In the genomic region with DNA sequence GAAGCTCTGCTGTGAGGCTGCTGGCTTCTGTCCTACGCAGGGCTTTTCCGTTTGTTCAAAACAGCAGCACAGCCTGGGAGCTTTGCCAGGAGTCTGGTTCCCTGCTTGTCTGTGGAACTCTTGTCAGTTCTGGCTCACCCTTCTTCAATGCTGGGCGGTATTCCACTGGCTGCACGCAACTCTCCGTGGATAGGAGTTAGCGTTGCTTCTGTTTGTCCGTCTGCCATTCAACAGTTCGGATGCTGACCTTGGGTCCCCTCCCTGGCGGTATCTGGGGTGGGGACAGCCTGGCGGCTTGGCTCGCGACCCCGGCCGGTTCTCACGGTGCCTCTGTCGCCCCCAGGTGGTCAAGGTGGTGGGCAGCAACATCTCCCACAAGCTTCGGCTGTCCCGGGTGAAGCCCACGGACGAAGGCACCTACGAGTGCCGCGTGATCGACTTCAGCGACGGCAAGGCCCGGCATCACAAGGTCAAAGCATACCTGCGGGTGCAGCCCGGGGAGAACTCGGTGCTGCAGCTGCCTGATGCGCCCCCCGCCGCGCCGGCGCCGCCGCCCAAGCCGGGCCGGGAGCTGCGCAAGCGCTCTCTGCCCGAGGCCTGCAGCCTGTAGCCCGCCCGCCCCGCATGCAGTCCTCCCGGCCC, we compare ENCODE assay signal across 8 mouse cellular contexts. TPM values are rescaled to one million over a fixed set of nuclear protein-coding genes. Genes with fewer than 3 reads are reported as not detected.
DNase-seq lines count a peak whose midpoint lies in the region; ATAC-seq and TF ChIP-seq lines count a peak whose summit lies in the region.

No protein-coding gene starts in this region.

- in situ Hi-C loops in CH12.LX (cut with MboI; ENCODE audit: low pct_ligation_motif_present, low pct_unique_long_range_greater_than_20kb, low sequenced_read_pairs) = no loop called here

- TF ChIP-seq CTCF in CH12.LX (conservative IDR thresholded peaks at IDR 0.05 in 1 of 2, IDR thresholded peaks at IDR 0.05 in 1 of 2; ENCODE audit: low read depth in 2 of 2, low read length in 2 of 2) = peak in 1 of 2 experiments; percentile 38; a peak in 2 of 4 replicates
- TF ChIP-seq CTCF in heart, postnatal 0 days (IDR thresholded peaks at IDR 0.05; ENCODE audit: low read depth) = peak; percentile 57
- TF ChIP-seq CTCF in liver, embryonic 14.5 days (IDR thresholded peaks at IDR 0.05; ENCODE audit: low read depth) = peak; percentile 69
- TF ChIP-seq CTCF in thymus, adult 2 months (IDR thresholded peaks at IDR 0.05; ENCODE audit: borderline replicate concordance, control insufficient read depth, extremely low read depth, insufficient read depth, low read length, poor library complexity) = peak; percentile 44; the same call in 1 of the 2 replicates

- H3K36me3 ChIP-seq in CH12.LX (replicated peaks in 1 of 2; ENCODE audit: control insufficient read depth in 1 of 2, insufficient read depth in 1 of 2, low read length in 1 of 2) = no peaks in the 10 kb centered on the region
- H3K36me3 ChIP-seq in forebrain, embryonic 13.5 days (ENCODE audit: poor library complexity, severe bottlenecking) = no peaks in the 10 kb centered on the region
- H3K36me3 ChIP-seq in heart, postnatal 0 days (replicated peaks; ENCODE audit: control insufficient read depth, insufficient read depth, low read length) = no peaks in the 10 kb centered on the region
- no peaks in the 10 kb centered on the region for H3K36me3 ChIP-seq in liver, embryonic 14.5 days (replicated peaks; ENCODE audit: control insufficient read depth, insufficient read depth, low read depth)
- H3K36me3 ChIP-seq in neural tube, embryonic 14.5 days (ENCODE audit: control insufficient read depth, insufficient read depth, low read length) = no peaks in the 10 kb centered on the region
- no peaks in the 10 kb centered on the region for H3K36me3 ChIP-seq in thymus, adult 2 months (ENCODE audit: control insufficient read depth, insufficient read depth, low read length)

- DNase-seq in CH12.LX (ENCODE audit: extremely low read depth) = no peak
- DNase-seq in heart, postnatal 0 days (ENCODE audit: low spot score) = peak; percentile 70
- peak; percentile 81 to 88 for DNase-seq in kidney, postnatal 36 days
- no peak for DNase-seq in liver, embryonic 14.5 days (ENCODE audit: low read depth in 3 of 3, low spot score in 3 of 3)
- DNase-seq in thymus, adult 2 months = peak; percentile 49

- TF ChIP-seq RAD21 in CH12.LX (IDR thresholded peaks at IDR 0.05; ENCODE audit: low read depth, low read length) = peak; percentile 3

- H3K4me1 ChIP-seq in CH12.LX (ENCODE audit: control insufficient read depth in 1 of 2, insufficient read depth in 2 of 2) = no peaks in the 10 kb centered on the region; a peak in 1 of 4 replicates
- H3K4me1 ChIP-seq in brown adipose tissue, adult 24 weeks (ENCODE audit: control insufficient read depth, insufficient read depth, insufficient read length, low read length) = 0 out of 2 replicates have a peak, but pooled peaks cover 4% of the 10 kb centered on the region
- peaks cover 30% of the 10 kb centered on the region for H3K4me1 ChIP-seq in forebrain, embryonic 13.5 days
- peaks cover 7% of the 10 kb centered on the region; the same call in 1 of the 2 replicates for H3K4me1 ChIP-seq in heart, postnatal 0 days (ENCODE audit: control insufficient read depth, insufficient read depth)
- no peaks in the 10 kb centered on the region for H3K4me1 ChIP-seq in liver, embryonic 14.5 days (replicated peaks; ENCODE audit: control insufficient read depth in 2 of 2, insufficient read depth in 2 of 2, low read length in 1 of 2)
- H3K4me1 ChIP-seq in neural tube, embryonic 14.5 days (ENCODE audit: control insufficient read depth, insufficient read depth, low read length) = peaks cover 22% of the 10 kb centered on the region
- no peaks in the 10 kb centered on the region for H3K4me1 ChIP-seq in thymus, adult 2 months (replicated peaks; ENCODE audit: control insufficient read depth, insufficient read depth, low read length)

- H3K27me3 ChIP-seq in CH12.LX (replicated peaks) = peaks cover 24% of the 10 kb centered on the region
- H3K27me3 ChIP-seq in forebrain, embryonic 13.5 days = peaks cover 29% of the 10 kb centered on the region
- peaks cover 43% of the 10 kb centered on the region for H3K27me3 ChIP-seq in heart, postnatal 0 days (ENCODE audit: control insufficient read depth, insufficient read depth, low read length)
- H3K27me3 ChIP-seq in liver, embryonic 14.5 days (ENCODE audit: control insufficient read depth, insufficient read depth, low read length) = peaks cover 36% of the 10 kb centered on the region
- no peaks in the 10 kb centered on the region for H3K27me3 ChIP-seq in neural tube, embryonic 14.5 days (ENCODE audit: control insufficient read depth, insufficient read depth, low read length)
- H3K27me3 ChIP-seq in thymus, adult 2 months (ENCODE audit: control insufficient read depth, insufficient read depth, low read length) = peaks cover 7% of the 10 kb centered on the region

- no peak overlapping the region for H3K4me2 ChIP-seq in CH12.LX (ENCODE audit: insufficient read depth, low read depth, poor library complexity, severe bottlenecking)
- H3K4me2 ChIP-seq in forebrain, embryonic 13.5 days = peak overlapping the region; percentile 89
- H3K4me2 ChIP-seq in heart, postnatal 0 days (ENCODE audit: low read depth, low read length) = peak overlapping the region; percentile 79
- H3K4me2 ChIP-seq in liver, embryonic 14.5 days (ENCODE audit: low read depth) = peak overlapping the region; percentile 56
- peak overlapping the region; percentile 72 for H3K4me2 ChIP-seq in neural tube, embryonic 14.5 days (ENCODE audit: low read depth, low read length)

- ATAC-seq in forebrain, embryonic 13.5 days = peak; percentile 79
- ATAC-seq in heart, postnatal 0 days (ENCODE audit: insufficient read depth, low read depth) = peak; percentile 67
- no peak for ATAC-seq in liver, embryonic 14.5 days (ENCODE audit: insufficient read depth)
- ATAC-seq in neural tube, embryonic 14.5 days (ENCODE audit: low read depth) = peak; percentile 69

- H3K9me3 ChIP-seq in CH12.LX (replicated peaks; ENCODE audit: low read length) = no peaks in the 10 kb centered on the region
- H3K9me3 ChIP-seq in forebrain, embryonic 13.5 days (replicated peaks) = no peaks in the 10 kb centered on the region
- H3K9me3 ChIP-seq in heart, postnatal 0 days (replicated peaks; ENCODE audit: control insufficient read depth, low read length) = no peaks in the 10 kb centered on the region
- H3K9me3 ChIP-seq in liver, embryonic 14.5 days (ENCODE audit: control insufficient read depth, low read length) = no peaks in the 10 kb centered on the region
- H3K9me3 ChIP-seq in neural tube, embryonic 14.5 days (ENCODE audit: control insufficient read depth, low read length) = no peaks in the 10 kb centered on the region

- H3K27ac ChIP-seq in CH12.LX (ENCODE audit: insufficient read depth, low read depth) = no peak overlapping the region
- no peak overlapping the region for H3K27ac ChIP-seq in brown adipose tissue, adult 24 weeks (replicated peaks; ENCODE audit: low read depth, low read length)
- H3K27ac ChIP-seq in forebrain, embryonic 13.5 days = peak overlapping the region; percentile 31; the same call in 1 of the 2 replicates
- H3K27ac ChIP-seq in heart, postnatal 0 days (ENCODE audit: low read depth) = no peak overlapping the region
- no peak overlapping the region for H3K27ac ChIP-seq in liver, embryonic 14.5 days
- peak overlapping the region; percentile 0; the same call in 1 of the 2 replicates for H3K27ac ChIP-seq in neural tube, embryonic 14.5 days (ENCODE audit: low read depth, low read length)
- no peak overlapping the region for H3K27ac ChIP-seq in thymus, adult 2 months (ENCODE audit: control insufficient read depth, insufficient read depth, low read length)

- H3K9ac ChIP-seq in CH12.LX (ENCODE audit: insufficient read depth, low read depth) = no peak overlapping the region
- H3K9ac ChIP-seq in forebrain, embryonic 13.5 days = peak overlapping the region; percentile 75
- no peak overlapping the region for H3K9ac ChIP-seq in heart, postnatal 0 days (replicated peaks; ENCODE audit: low read depth, low read length)
- no peak overlapping the region for H3K9ac ChIP-seq in liver, embryonic 14.5 days (replicated peaks)
- peak overlapping the region; percentile 56 for H3K9ac ChIP-seq in neural tube, embryonic 14.5 days (replicated peaks; ENCODE audit: low read depth, low read length)

- dilution Hi-C loops in CH12.LX (cut with MboI; ENCODE audit: extremely low pct_ligation_motif_present, extremely low pct_unique_long_range_greater_than_20kb, low sequenced_read_pairs) = no loop called here

- no peak for TF ChIP-seq EP300 in CH12.LX (IDR thresholded peaks at IDR 0.05; ENCODE audit: low read length)
- no peak for TF ChIP-seq EP300 in heart, postnatal 0 days (IDR thresholded peaks at IDR 0.05; ENCODE audit: low read depth)
- TF ChIP-seq EP300 in liver, embryonic 14.5 days (IDR thresholded peaks at IDR 0.05; ENCODE audit: low read depth) = no peak

- under 1% methylated on average over 47 of the region's 47 CpGs for WGBS in forebrain, embryonic 13.5 days
- WGBS in heart, postnatal 0 days = 1% methylated on average over 43 of the region's 47 CpGs
- WGBS in liver, embryonic 14.5 days (ENCODE audit: insufficient replicate concordance) = under 1% methylated on average over 47 of the region's 47 CpGs
- under 1% methylated on average over 45 of the region's 47 CpGs for WGBS in neural tube, embryonic 14.5 days
- 3% methylated on average over 47 of the region's 47 CpGs for WGBS in thymus, adult 2 months

- no peak overlapping the region for H3K4me3 ChIP-seq in CH12.LX (replicated peaks in 1 of 3; ENCODE audit: low read depth in 2 of 3, low read length in 2 of 3, poor library complexity in 1 of 3)
- H3K4me3 ChIP-seq in brown adipose tissue, adult 24 weeks (ENCODE audit: insufficient read depth, low read depth, low read length) = peak overlapping the region; percentile 44
- peak overlapping the region; percentile 51 for H3K4me3 ChIP-seq in forebrain, embryonic 13.5 days
- peak overlapping the region; percentile 45 for H3K4me3 ChIP-seq in heart, postnatal 0 days (ENCODE audit: low read depth, low read length)
- peak overlapping the region; percentile 43 to 48 for H3K4me3 ChIP-seq in liver, embryonic 14.5 days (ENCODE audit: insufficient read depth in 1 of 2, low read depth in 2 of 2, low read length in 2 of 2)
- peak overlapping the region; percentile 36 for H3K4me3 ChIP-seq in neural tube, embryonic 14.5 days (ENCODE audit: low read depth, low read length)
- H3K4me3 ChIP-seq in thymus, adult 2 months (ENCODE audit: control insufficient read depth, insufficient read depth, low read length) = peak overlapping the region; percentile 19

- no peak for TF ChIP-seq POLR2A in CH12.LX (IDR thresholded peaks at IDR 0.05; ENCODE audit: low read depth, low read length)
- TF ChIP-seq POLR2A in thymus, adult 2 months (IDR thresholded peaks at IDR 0.05; ENCODE audit: control insufficient read depth, extremely low read depth, insufficient read depth, low read length, poor library complexity) = no peak

- no peaks in the 10 kb centered on the region for H3K79me2 ChIP-seq in CH12.LX (replicated peaks; ENCODE audit: control insufficient read depth, extremely low read depth, insufficient read depth, poor library complexity, severe bottlenecking)

RNA-seq across cellular contexts. Expression of gene Vstm2l, which starts 29.2 kb away (rescaled TPM):
- total RNA-seq in CH12.LX (2012; rRNA removed) (not detected in 2 replicates), CH12.LX (2014; rRNA removed) (not detected in 2 replicates)
- not detected in 2 replicates for polyA plus RNA-seq in CH12.LX (2012; ENCODE audit: insufficient read length, low read depth)
- polyA plus RNA-seq in brown adipose tissue, adult 24 weeks (2012; ENCODE audit: insufficient read depth, insufficient read length, missing spikeins) = not detected in 2 replicates
- 1.9 and 2.7 TPM in 2 replicates for polyA plus RNA-seq in forebrain, embryonic 13.5 days (2015; fragmentation: Nextera tagmentation; extraction: Ambion mirVana)
- total RNA-seq in heart, postnatal 0 days (2014; rRNA removed; ENCODE audit: low replicate concordance) = not detected in 2 replicates
- 0.08 TPM in 1 of 2 replicates, not detected in the other for polyA plus RNA-seq in heart, postnatal 0 days (2015; fragmentation: Nextera tagmentation; extraction: Ambion mirVana)
- 0.06 and 0.13 TPM in 2 replicates for polyA plus RNA-seq in liver, embryonic 14.5 days (2012; rRNA removed)
- not detected in 2 replicates for polyA plus RNA-seq in liver, embryonic 14.5 days (2014; fragmentation: Nextera tagmentation; extraction: Ambion mirVana)
- polyA plus RNA-seq in neural tube, embryonic 14.5 days (2014; fragmentation: Nextera tagmentation; extraction: Ambion mirVana) = 46.5 and 60.0 TPM in 2 replicates
- polyA plus RNA-seq in thymus, adult 2 months (2012; rRNA removed) = 0.11 and 0.36 TPM in 2 replicates

Comparison
In these comparisons a context has a peak if more than half of its experiments do, and no peak if none do; other contexts are left out.
1. DNase-seq: peak in heart, postnatal 0 days (single experiment), kidney, postnatal 36 days (2 of 2) and thymus, adult 2 months (single experiment); none in CH12.LX (single experiment) and liver, embryonic 14.5 days (0 of 3).
2. H3K27ac ChIP-seq: peak in forebrain, embryonic 13.5 days (single experiment) and neural tube, embryonic 14.5 days (single experiment); none in CH12.LX (single experiment), brown adipose tissue, adult 24 weeks (single experiment), heart, postnatal 0 days (single experiment), liver, embryonic 14.5 days (single experiment) and thymus, adult 2 months (single experiment).
3. H3K4me3 ChIP-seq: peak in brown adipose tissue, adult 24 weeks (single experiment), forebrain, embryonic 13.5 days (single experiment), heart, postnatal 0 days (single experiment), liver, embryonic 14.5 days (2 of 2), neural tube, embryonic 14.5 days (single experiment) and thymus, adult 2 months (single experiment); none in CH12.LX (0 of 3).
4. H3K9ac ChIP-seq: peak in forebrain, embryonic 13.5 days (single experiment) and neural tube, embryonic 14.5 days (single experiment); none in CH12.LX (single experiment), heart, postnatal 0 days (single experiment) and liver, embryonic 14.5 days (single experiment).
5. RNA of gene Vstm2l, which starts 29.2 kb away (polyA plus RNA-seq): 46.5 to 60.0 TPM in neural tube, embryonic 14.5 days; 1.9 to 2.7 TPM in forebrain, embryonic 13.5 days, 0.11 to 0.36 TPM in thymus, adult 2 months, 0.06 to 0.13 TPM in liver, embryonic 14.5 days, 0.08 TPM in heart, postnatal 0 days, not detected in CH12.LX and not detected in brown adipose tissue, adult 24 weeks; every median in the first group is over 10 times any median in the second.